Mouse (Mus musculus) liver, adult 2 months (tissue): ENCODE data around the gene Myom1.

Experiments
- CTCF ChIP-seq: fragments of 200-500 bp; IDR thresholded peaks from 2 replicates; pipeline ENCODE4 v1.5.1; 2011; ENCODE audit warnings: low read depth, low read length, control low read depth
- POLR2A ChIP-seq: fragments of 200-500 bp; IDR thresholded peaks from 2 replicates; pipeline ENCODE4 v1.6.1; 2011; ENCODE audit warnings: low read length, control low read depth; ENCODE audit not compliant: insufficient read depth; ENCODE audit errors: extremely low read depth

- no peak for TF ChIP-seq CTCF
- TF ChIP-seq POLR2A, result no peak
Observed at GRCm38 (mm10) chr17:71160244-71160995, 158.0 kb downstream of the Myom1 start.
